Mouse (Mus musculus): ENCODE results near the gene Alcam.

The Alcam gene

DNA sequence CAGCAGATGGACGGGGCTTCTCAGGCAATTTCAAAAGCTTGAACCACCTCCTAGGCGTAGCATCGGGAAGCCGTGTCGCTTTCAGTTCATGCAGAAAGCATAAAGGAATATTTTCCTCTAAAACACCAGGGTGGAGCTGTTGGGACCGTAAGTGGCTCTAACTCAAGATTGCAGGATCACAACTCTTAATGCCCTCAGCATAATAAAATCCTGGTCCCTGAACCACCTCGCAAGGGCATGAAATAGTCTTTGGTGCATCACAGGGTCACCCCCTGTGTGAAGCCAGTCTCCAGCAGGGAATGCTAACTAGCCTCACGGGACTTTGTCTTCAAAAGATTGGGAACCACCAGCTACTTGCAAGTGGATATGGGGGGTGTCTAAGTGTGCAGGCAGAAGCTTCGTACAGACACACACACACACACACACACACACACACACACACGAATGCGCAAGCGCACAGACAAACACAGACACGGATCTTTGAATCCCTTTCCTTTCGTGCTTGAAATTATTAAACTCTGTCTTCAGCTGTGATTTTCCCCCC is at the start of gene Alcam:
Gene Alcam, minus strand, starts transcription at position 104 of the 544 bp plus-strand sequence.
- DNase-seq (ENCODE audit: low spot score in 2 of 2), result peak; percentile 44 to 49

DNA sequence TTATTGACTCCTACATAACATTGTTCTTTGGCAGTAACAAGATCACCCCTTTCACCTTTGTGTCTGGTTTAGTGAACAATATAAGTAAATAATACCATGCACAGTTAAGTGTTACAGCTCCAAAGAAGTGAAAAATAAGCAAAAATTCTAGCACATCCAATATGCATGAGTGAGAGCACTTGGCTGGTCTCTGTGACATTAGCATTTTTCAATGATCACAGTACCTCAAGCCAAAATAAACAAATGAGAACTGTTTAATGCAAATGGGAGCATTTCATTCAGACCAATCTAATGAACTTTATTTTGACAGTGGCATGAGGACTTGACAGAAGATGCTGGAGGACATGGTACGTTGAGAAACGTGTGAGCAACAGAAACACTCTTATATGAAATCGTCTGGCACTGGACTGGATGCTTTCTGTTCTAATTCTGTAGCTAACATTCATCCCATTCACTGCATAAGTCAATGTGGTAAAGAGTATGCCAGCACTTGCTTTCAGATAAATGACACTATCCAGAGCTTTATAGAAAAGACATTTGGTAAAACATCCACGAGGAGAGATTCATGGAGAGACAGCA is 45.0 kb upstream of the Alcam start:
- DNase-seq (ENCODE audit: low spot score in 2 of 2), result no peak

DNA sequence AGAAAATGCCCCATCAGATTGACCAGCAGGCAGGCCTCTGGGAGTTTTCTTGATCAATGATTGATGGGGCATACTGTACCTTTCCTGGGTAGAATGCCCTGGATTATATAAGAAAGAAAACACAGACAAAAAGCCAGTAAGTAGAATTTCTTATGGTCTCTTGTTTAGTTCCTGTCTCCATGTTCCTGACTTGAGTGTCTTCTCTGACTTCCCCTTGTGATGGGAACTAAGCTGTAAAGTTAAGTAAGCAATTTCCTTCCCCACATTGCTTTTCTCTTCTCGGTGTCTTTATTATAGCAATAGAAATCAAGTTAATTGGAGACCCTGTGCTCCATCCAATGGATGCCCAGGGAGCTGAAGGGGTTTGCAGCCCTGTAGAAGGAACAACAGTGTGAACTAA is 36.7 kb upstream of the Alcam start:
- no peak for DNase-seq (ENCODE audit: low spot score in 2 of 2)

DNA sequence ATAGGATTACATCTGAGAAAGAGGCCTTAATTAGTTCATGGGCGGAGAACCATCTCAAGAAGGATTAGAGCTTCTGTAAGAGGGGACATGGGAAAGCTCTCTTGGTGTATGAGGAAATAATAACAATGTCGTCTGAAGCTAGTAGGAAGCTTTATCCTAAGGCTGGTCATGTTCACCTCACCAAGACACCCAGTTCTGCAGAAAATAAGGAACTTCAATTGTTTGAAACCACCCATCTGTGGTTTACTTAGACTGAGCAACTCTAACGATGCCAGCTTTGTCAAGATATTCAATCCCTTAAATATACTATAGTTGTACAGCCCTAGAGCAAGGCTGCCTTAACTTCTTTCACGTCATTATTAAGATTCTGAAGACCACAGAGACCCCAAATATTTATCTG is 20.4 kb upstream of the Alcam start:
- no peak for DNase-seq (ENCODE audit: low spot score in 2 of 2)

DNA sequence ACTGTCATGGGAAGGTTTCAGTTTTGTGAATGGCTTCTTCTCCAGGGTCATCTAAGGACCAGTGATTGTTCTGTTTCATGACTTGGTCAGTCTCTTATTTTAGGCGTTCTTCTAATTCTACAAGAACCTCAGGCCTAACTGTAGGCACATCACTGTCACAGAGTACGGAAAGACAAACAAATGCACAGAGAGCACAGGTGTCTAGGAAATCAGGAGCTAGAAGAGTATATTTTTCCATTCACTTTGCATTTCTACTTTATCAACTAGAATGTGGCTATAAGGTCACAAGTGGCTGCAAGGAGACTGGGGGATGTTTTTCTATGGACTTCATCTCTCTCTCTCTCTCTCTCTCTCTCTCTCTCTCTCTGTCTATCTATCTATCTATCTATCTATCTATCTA is 19.2 kb upstream of the Alcam start:
- no peak for DNase-seq (ENCODE audit: low spot score in 2 of 2)

DNA sequence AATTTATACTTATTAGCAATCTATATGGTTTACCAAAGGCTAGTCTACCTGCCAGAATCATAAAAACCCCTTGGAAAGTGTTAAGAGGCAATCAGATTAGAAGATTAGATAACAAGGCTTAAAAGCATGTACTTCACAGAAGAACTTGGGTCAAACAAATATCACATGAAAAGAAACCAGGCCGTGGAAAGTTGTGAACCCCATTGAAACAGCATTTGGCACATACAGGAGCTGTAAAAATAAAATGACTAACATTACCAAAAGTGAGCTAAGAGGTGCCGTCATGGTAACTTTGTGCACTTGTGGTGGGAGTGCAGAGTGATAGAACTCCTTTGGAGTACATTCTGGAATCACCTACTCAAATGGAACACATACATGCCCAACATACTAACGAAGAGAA is 18.8 kb upstream of the Alcam start:
- DNase-seq (ENCODE audit: low spot score in 2 of 2), result no peak

DNA sequence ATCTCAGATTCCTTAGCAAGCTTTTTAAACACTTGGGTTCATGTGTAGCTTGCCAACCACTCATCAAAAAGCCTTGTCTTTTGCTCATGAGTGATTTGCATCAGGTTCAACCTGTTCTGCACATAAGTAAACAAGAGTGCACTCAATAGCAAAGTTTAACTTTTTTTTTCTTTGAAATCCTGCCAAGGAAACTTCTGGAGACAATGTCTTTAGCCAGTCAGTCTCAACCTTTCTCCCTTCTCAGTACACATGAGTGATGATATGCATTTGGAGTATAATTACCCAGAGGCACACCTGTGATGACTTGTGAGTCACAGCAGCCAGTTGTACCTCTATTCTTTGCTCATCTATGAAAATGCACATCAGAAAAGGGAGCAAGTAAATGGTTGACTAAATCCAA is 18.2 kb upstream of the Alcam start:
- DNase-seq (ENCODE audit: low spot score in 2 of 2), result no peak

DNA sequence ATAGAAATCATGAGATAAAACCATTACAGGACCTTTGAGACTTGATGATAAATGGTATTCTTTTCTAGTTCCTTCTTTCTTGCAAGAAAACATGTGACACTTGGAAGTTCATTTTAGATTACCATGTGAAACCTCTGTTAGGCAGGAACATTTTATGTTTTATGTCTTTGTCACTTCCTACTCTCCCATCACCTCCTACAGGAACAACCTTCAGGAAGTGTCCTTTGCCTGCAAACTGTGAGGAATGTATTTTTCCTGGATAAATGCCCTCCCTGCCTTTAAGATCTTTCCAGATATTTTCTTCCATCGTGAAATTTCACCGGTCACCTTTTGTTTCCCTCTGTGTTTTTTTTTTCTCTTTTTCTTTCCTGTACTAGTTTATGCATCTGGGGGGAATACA is 17.0 kb upstream of the Alcam start:
- no peak for DNase-seq (ENCODE audit: low spot score in 2 of 2)

DNA sequence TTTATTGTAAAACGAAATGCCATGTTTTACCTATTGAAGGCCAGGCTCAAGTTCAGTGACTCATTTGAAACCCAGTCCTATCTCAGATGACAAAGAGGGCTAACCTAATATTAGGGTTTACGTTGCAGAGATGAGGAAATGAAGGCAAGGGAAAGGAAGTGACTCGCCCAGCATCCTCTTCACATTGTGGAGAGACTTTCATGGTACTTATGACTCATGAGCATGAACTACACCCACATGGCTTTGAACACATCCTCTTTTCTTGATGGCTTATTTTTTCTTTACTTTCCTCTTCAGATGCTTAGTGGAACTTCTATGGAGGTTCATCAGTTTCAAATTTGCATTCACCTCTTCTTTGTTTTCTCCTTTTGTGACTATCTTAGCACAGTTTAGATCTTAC is 16.4 kb upstream of the Alcam start:
- DNase-seq (ENCODE audit: low spot score in 2 of 2), result peak in 1 of 2 experiments; percentile 53

DNA sequence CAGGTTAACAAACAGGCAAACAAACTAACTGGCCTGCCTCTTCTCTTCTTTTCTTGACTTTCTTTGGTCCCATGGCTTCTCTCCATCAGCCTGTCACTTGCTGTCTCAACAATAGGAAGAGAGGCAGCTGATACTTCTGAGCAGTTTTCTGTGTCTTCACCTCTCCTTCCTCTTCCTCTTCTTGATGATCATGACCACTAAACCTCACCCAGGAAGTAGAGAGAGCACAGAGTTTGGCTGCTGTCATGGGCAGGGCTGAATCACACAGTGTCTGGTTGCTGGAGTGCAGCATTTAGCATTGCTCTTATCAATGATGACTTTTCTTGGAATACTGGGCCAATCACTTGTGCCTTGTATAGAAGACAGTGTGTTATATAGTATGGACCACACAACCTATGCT is 14.6 kb upstream of the Alcam start:
- DNase-seq (ENCODE audit: low spot score in 2 of 2), result peak in 1 of 2 experiments; percentile 17

DNA sequence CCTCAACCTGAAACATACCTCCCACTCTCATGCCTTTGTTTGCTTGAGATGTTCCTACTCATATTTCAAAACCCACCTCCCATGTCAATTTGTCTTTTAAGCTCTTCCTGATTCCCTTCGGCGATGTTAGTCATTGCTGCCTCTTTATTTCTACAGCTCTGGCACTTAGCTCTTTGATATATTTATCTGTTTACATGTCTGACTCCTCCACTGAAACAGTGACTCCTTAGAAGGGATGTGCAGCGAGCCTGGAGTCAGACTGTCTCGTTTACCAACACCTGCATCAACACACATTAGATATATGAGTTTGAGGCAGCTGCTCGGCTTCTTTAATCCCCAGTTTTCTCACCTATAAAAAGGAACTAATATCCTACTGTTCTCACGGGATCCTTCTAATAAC is 12.9 kb upstream of the Alcam start:
- DNase-seq (ENCODE audit: low spot score in 2 of 2), result no peak

DNA sequence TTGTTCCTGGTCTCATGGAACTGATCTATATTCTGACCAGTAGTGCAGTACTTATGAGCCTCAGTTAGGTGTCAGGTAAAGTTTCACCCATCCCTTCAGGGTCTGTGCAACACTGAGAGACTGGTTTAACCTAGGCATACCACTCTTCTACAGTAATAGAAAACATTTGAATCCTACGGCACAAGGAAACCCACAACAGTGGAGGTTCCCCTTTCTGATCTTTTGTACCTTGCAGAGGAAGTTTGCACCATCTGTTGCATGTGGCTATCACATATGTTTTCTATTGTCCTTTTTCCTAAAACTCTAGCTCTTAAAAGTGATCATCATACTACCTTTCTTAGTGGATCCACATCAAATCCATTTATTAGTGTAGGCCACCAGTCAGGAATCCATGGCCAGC is 10.7 kb upstream of the Alcam start:
- DNase-seq (ENCODE audit: low spot score in 2 of 2), result no peak

DNA sequence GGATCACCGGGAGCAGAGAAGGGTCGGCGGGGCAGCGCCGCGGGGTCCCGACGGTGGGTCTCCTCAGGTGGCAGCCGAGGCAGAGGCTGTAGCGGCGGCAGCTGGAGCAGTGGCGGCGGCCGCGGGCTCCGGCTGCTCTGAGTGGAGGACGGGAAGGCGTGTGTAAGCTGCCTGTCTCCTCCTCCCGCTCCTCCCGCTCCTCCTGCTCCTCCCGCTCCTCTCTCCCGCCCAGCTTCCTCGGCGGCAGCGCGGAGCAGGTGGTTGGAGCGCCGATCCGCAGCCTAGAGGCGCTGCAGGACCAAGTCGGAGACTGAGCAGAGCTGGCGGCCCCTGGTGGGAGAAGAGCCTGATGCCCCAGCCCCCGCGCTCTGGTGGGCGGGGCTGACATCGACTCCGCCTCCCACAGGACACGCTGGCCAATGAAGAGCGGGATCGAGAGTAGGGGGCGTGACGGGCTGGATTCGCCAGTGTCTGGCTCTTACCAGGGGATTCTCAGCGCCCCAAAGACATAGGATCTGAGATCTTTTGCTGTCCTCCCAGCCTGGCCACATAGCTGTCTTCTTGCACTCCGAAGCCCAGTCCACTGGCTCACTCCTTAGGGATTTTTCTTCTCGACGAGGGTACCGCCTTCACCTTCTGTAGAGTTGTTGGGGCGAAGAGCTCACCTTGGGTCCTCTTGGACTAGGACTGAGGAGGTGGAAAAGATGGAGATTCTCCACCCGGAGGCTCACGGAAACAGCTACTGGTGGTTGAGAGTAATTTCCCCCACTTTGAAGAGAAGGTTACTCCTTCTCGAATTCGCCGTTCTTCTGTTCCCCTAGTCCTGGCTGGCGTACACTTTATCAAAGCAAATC is 785 bp downstream of the Alcam start:
- peak; percentile 84 to 92 for DNase-seq (ENCODE audit: low spot score in 2 of 2)

DNA sequence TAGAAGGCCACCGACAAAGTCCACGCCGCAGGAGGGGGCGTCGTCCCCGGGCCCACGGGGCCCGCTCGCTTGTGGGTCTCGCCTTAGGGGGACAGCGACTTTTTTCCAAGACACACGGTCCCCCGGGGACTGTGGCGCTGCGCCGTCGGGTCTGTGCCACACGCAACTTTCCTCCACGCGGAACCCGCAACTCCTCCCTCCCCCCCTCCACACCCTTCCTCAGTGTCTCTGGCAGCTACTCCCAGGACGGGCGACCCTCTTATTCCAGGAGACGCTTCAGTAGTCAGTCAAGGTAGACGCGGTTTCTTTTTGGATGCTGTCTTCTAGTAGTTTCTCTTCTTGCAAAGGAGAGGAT is 1.4 kb downstream of the Alcam start:
- no peak for DNase-seq (ENCODE audit: low spot score in 2 of 2)

DNA sequence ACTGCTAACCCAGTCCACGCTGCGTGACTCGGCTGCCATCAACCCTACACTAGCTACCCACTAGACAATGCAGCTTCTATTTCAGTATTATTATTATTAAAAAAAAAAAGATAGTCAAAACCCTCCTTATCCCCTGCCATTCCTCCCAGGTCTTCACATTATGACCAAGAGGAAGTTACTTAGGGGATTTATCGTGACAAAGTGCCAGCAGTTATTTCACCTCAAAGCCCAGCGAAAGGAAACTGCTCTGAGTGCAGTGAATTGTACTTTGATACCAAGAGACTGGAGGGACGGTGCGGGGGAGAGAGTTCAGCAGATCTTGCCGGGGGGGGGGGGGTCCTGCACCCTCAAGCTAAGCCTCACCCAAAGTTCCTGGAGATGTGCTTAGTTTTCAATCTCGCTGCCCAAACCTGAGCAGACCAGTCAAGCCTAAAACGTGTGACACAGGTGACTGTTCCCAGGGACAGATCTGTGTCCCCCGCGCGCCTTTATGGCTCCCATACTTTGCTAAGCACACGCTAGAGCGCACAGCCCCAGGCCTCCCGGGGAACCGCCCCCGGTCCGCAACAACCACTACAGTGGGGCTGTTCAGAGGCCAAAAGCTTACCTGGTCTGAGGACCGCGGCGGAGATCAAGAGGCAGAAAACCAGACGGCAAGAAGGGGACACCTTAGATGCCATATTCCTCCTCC is 1.9 kb downstream of the Alcam start:
- DNase-seq (ENCODE audit: low spot score in 2 of 2), result no peak

DNA sequence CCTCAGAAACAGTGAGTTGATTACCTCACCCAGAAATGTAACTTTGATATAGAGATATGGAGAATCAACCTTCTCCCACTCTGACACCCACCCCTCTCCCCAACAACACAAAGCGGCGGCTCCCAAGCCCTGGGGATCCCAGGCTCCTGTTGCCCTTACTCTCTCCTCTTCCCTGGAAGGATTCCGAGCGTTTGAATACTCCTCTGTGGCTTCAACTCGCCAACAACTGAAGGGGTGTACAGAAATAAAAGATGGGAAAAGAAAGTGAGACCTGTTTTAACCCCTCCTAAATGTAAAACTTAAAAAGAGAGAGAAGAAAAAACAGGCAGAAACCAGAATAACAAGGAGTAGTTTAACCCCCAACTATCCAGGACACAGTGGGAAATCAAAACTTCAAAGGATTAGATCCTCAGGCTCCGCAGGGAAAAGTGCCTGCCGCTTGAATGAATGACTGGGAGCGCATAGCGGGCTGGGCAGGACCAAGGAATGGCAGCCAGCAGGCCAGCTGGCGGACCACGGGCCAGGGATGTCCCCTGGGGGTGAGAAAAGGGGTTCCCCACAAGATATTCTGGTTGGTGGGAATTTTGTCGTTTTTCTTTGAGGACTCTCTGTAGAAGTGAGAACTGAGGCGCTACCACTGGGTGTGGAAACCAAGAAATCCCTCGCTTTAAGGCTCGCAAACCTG is 2.6 kb downstream of the Alcam start:
- DNase-seq (ENCODE audit: low spot score in 2 of 2), result no peak

DNA sequence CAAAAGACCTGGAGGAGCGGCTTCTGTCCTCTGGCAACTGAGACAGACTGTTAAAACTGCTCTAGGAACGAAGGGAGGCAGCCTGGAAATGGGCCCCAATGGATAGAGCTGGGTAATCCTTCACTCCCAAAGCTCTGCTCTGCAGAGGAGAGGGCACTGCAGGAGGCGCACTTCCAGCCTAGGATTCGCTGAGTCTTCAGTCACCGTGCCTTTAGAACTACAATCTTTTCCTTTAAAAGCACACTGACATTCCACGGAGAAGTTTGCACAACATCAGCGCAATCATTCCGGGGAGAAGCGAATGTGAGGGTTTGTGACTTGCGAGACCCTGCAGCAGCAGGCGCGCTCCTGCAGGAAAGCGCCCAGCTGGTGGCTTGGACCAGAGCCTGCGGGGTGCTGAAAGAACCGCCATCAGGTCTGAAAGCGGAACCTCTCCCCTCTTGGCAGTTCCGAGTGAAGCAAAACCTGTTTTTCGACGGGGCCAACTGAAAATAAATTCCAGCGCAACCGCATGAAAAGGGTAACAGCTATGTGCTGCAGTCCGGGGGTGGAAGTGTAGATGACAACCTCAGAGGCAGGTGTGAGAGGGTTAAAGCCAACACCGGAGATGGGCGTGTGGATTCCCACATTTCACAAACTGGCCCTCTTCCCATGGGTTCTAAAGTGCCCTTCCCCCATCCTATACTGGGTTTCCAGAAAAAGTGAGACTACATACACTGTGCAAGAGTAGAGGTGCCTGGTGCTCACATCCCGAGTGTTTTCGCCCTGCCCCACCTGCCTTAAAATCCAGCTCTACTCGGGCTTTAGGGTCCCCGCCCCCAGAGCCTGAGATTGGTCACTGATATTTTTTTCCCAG is 3.4 kb downstream of the Alcam start:
- peak; percentile 10 to 25 for DNase-seq (ENCODE audit: low spot score in 2 of 2)

DNA sequence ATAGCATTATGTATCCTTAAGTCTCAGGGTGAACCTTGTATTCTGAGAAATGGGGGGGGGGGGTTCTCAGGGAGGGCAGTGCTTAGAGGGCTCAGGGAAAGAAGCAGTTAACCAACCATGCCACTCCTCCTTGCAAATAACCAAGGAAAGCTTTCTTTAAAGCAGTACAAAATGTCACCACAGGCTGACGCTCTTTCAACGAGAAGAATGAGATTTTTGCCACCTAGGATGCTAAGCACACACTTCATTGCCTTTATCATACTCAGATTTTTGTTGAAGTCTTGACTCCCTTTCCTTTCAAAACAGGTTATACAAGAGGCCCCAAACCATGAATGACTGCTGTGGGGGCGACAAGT is 4.0 kb downstream of the Alcam start:
- no peak for DNase-seq (ENCODE audit: low spot score in 2 of 2)

DNA sequence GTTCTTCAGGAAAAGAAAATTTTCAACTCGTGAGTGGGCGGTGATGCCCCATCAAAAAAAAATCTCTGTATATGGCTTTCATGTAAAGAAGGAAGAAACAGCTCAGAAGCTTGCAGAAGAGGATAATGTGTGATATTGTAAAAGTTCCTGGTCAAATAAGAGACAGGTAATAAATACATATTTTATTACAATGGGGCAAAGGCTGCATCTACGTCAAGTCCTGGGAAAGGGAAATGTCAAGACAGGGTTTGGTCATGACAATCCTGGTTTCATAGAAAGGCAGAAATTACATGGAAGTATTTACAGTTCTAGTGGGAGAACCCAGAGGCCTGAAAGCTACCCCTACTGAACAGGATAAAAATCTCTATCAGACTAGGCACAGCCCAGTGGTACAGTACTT is 7.9 kb downstream of the Alcam start:
- DNase-seq (ENCODE audit: low spot score in 2 of 2), result no peak

DNA sequence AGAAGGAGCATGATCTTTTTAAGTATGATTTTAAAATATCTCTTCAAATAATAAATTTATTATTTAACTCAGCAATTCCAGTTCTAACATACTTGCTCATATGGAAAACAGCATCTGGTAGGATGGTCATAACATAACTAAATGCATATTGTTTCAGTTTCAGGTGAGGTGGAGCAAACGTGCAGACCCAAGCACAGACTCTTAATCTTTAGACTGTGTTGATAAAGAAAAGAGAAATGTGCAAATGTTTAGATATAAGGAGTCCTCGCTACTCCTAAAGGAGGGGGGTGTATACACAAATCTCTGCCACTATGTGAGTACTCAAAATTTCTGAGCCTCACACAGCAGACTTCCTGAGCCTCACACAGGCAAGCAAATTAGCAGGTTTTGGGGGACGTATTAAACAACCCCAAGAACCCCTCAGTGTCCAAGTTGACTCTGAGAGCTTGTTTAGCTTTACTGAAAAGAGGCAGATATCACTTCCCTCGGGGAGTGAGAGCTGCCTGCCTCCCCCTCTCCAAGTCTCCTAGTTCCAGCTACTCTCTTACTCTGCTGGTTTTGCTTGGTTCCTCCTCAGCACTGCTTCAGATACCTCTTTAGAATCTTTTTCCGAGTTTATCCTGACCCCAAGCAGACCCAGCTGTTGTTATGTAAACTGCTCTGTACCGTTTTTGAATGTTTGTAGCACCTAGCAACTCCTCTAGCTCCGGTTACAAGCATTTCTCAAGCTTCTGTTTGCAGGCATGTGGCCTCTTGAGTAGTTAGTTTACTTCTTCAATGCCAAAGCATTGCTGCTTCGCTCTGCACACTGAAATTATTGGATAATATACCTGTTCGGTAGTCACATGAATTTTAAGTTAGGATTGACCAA is 10.0 kb downstream of the Alcam start:
- no peak for DNase-seq (ENCODE audit: low spot score in 2 of 2)

All from natural killer cell, adult 2 months (primary cell).